ENCODE assay signal across 16 mouse cellular contexts in genomic region chr1:39680546-39680945, GRCm38 (mm10). TPM values are rescaled to one million over a fixed set of nuclear protein-coding genes. Genes with fewer than 3 reads are reported as not detected.
DNase-seq lines count a peak whose midpoint lies in the region; ATAC-seq and TF ChIP-seq lines count a peak whose summit lies in the region.
"Had no signal": no experiment of that assay in that cellular context is flagged by ENCODE, and none has a peak within 500 bp of the region (broad histone marks: within the 10 kb centered on the region; RNA-seq: fewer than 3 reads in every experiment).

No protein-coding gene starts in this region.

- no peak for TF ChIP-seq EP300 in liver, postnatal 0 days (IDR thresholded peaks at IDR 0.05; ENCODE audit: low read depth)
- TF ChIP-seq EP300 in ES-Bruce4 (IDR thresholded peaks at IDR 0.05; ENCODE audit: insufficient read depth, low read depth, low read length) = no peak

- no peak overlapping the region for H3K4me2 ChIP-seq in liver, postnatal 0 days (ENCODE audit: low read depth, low read length)
- no peak overlapping the region for H3K4me2 ChIP-seq in liver, embryonic 11.5 days
- H3K4me2 ChIP-seq: limb, embryonic 15.5 days; midbrain, embryonic 11.5 days; neural tube, embryonic 13.5 days had no signal

- no peaks in the 10 kb centered on the region for H3K9me3 ChIP-seq in liver, postnatal 0 days (ENCODE audit: low read length)
- no peaks in the 10 kb centered on the region for H3K9me3 ChIP-seq in liver, embryonic 11.5 days (ENCODE audit: control insufficient read depth, low read length)
- H3K9me3 ChIP-seq in ES-Bruce4 (replicated peaks; ENCODE audit: control insufficient read depth, insufficient read depth, low read length, poor library complexity, severe bottlenecking) = no peaks in the 10 kb centered on the region
- H3K9me3 ChIP-seq: limb, embryonic 15.5 days; neural tube, embryonic 13.5 days had no signal

- peak; percentile 59 for TF ChIP-seq CTCF in liver, postnatal 0 days (IDR thresholded peaks at IDR 0.05; ENCODE audit: low read depth)
- peak; percentile 55 for TF ChIP-seq CTCF in ES-Bruce4 (IDR thresholded peaks at IDR 0.05; ENCODE audit: low read depth, low read length)

- no peak overlapping the region for H3K4me3 ChIP-seq in liver, postnatal 0 days (ENCODE audit: low read depth, low read length)
- H3K4me3 ChIP-seq in liver, embryonic 11.5 days (ENCODE audit: low read depth, low read length) = no peak overlapping the region
- H3K4me3 ChIP-seq in ES-Bruce4 (ENCODE audit: low read depth, low read length) = no peak overlapping the region
- H3K4me3 ChIP-seq: limb, embryonic 15.5 days; neural tube, embryonic 13.5 days had no signal

- 60% methylated on average over 6 of the region's 6 CpGs for WGBS in liver, postnatal 0 days (ENCODE audit: insufficient replicate concordance)
- 63% methylated on average over 6 of the region's 6 CpGs for WGBS in liver, embryonic 11.5 days

- TF ChIP-seq POLR2A in ES-Bruce4 (IDR thresholded peaks at IDR 0.05; ENCODE audit: insufficient read depth, low read length) = no peak

- ATAC-seq in frontal cortex, adult (ENCODE audit: low TSS enrichment) = 0 out of 2 replicates have a peak, but pooled peaks have one; percentile 35
- ATAC-seq in liver, postnatal 0 days = no peak
- ATAC-seq in liver, embryonic 11.5 days (replicated peaks; ENCODE audit: low FRiP score) = no peak
- peak; percentile 65 for ATAC-seq in common myeloid progenitor, adult 5-6 weeks (replicated peaks; ENCODE audit: low read depth, poor library complexity, severe bottlenecking)

- H3K9ac ChIP-seq in liver, postnatal 0 days (replicated peaks) = no peak overlapping the region
- H3K9ac ChIP-seq in liver, embryonic 11.5 days (ENCODE audit: low read depth, low read length) = no peak overlapping the region
- no peak overlapping the region for H3K9ac ChIP-seq in ES-Bruce4 (ENCODE audit: low read depth, poor library complexity, severe bottlenecking)
- H3K9ac ChIP-seq: limb, embryonic 15.5 days; neural tube, embryonic 13.5 days had no signal

- H3K36me3 ChIP-seq in liver, postnatal 0 days (replicated peaks; ENCODE audit: insufficient read depth, low read length) = no peaks in the 10 kb centered on the region
- H3K36me3 ChIP-seq in liver, embryonic 11.5 days (ENCODE audit: control insufficient read depth, insufficient read depth, low read length) = no peaks in the 10 kb centered on the region
- H3K36me3 ChIP-seq in ES-Bruce4 (ENCODE audit: control insufficient read depth, insufficient read depth, low read length, poor library complexity, severe bottlenecking) = no peaks in the 10 kb centered on the region
- H3K36me3 ChIP-seq: limb, embryonic 15.5 days; neural tube, embryonic 13.5 days had no signal

- no peaks in the 10 kb centered on the region for H3K4me1 ChIP-seq in liver, postnatal 0 days (ENCODE audit: insufficient read depth)
- H3K4me1 ChIP-seq in liver, embryonic 11.5 days (replicated peaks; ENCODE audit: control insufficient read depth, insufficient read depth, low read length) = no peaks in the 10 kb centered on the region
- H3K4me1 ChIP-seq in ES-Bruce4 (ENCODE audit: control insufficient read depth, insufficient read depth, low read length) = no peaks in the 10 kb centered on the region
- H3K4me1 ChIP-seq: limb, embryonic 15.5 days; neural tube, embryonic 13.5 days had no signal

- no peak overlapping the region for H3K27ac ChIP-seq in liver, postnatal 0 days (ENCODE audit: low read depth)
- H3K27ac ChIP-seq in liver, embryonic 11.5 days (ENCODE audit: low read depth, low read length) = no peak overlapping the region
- H3K27ac ChIP-seq in ES-Bruce4 (ENCODE audit: insufficient read depth, low read length) = no peak overlapping the region
- H3K27ac ChIP-seq: limb, embryonic 15.5 days; neural tube, embryonic 13.5 days had no signal

- H3K27me3 ChIP-seq in liver, postnatal 0 days (ENCODE audit: insufficient read depth, low read length) = no peaks in the 10 kb centered on the region
- H3K27me3 ChIP-seq in liver, embryonic 11.5 days (replicated peaks; ENCODE audit: control insufficient read depth, insufficient read depth, low read length) = no peaks in the 10 kb centered on the region
- H3K27me3 ChIP-seq in ES-Bruce4 (ENCODE audit: control insufficient read depth, insufficient read depth, low read length, poor library complexity, severe bottlenecking) = no peaks in the 10 kb centered on the region
- H3K27me3 ChIP-seq: limb, embryonic 15.5 days; neural tube, embryonic 13.5 days had no signal

- no peak for DNase-seq in frontal cortex, postnatal 25 days (ENCODE audit: low spot score in 2 of 2)
- DNase-seq in liver, postnatal 0 days = no peak
- no peak for DNase-seq in liver, embryonic 11.5 days (ENCODE audit: low spot score)
- DNase-seq in right cerebral cortex, postnatal 25 days = no peak
- no peak for DNase-seq in kidney, postnatal 4 days
- DNase-seq: adrenal gland, adult 2 months; gastrocnemius, postnatal 14 days; heart, postnatal 10 days; kidney, adult 8-10 months; layer of hippocampus, postnatal 36 days had no signal

RNA-seq across cellular contexts. Expression of gene Creg2, which starts 29.3 kb away (rescaled TPM):
- polyA plus RNA-seq in liver, postnatal 0 days (2015; fragmentation: Nextera tagmentation; extraction: Ambion mirVana) = not detected in 2 replicates
- not detected in 2 replicates for polyA plus RNA-seq in liver, embryonic 11.5 days (2014; fragmentation: Nextera tagmentation; extraction: Ambion mirVana)
- not detected in 2 replicates for polyA plus RNA-seq in ES-Bruce4 (2011; ENCODE audit: insufficient read depth, insufficient read length, low read depth, missing spikeins)
- total RNA-seq in common myeloid progenitor, adult 5-6 weeks (2017) = not detected in 2 replicates
- total RNA-seq: heart, postnatal 10 days had no signal

RNA-seq across cellular contexts. Expression of gene Rfx8, which starts 40.3 kb away (rescaled TPM):
- 0.09 TPM in 1 of 2 replicates, not detected in the other for polyA plus RNA-seq in liver, postnatal 0 days (2015; fragmentation: Nextera tagmentation; extraction: Ambion mirVana)
- polyA plus RNA-seq in liver, embryonic 11.5 days (2014; fragmentation: Nextera tagmentation; extraction: Ambion mirVana) = 0.17 and 0.53 TPM in 2 replicates
- not detected in 2 replicates for polyA plus RNA-seq in ES-Bruce4 (2011; ENCODE audit: insufficient read depth, insufficient read length, low read depth, missing spikeins)
- total RNA-seq in common myeloid progenitor, adult 5-6 weeks (2017) = 0.27 TPM in 1 of 2 replicates, not detected in the other
- total RNA-seq: adrenal gland, adult 2 months had no signal

Comparison
In these comparisons a context has a peak if more than half of its experiments do, and no peak if none do; other contexts are left out.
1. ATAC-seq: peak in frontal cortex, adult (single experiment) and common myeloid progenitor, adult 5-6 weeks (single experiment); none in liver, postnatal 0 days (single experiment) and liver, embryonic 11.5 days (single experiment).